Mouse (Mus musculus) erythroblast, embryonic 14.5 days (primary cell): ENCODE data around the gene Btnl1.

Experiments
- GATA1 ChIP-seq: IDR thresholded peaks from 2 replicates; pipeline ENCODE4 v1.6.1; 2012; ENCODE audit warnings: low read length, inconsistent platforms, mixed read lengths
- TAL1 ChIP-seq: IDR thresholded peaks from 3 replicates; pipeline ENCODE4 v1.6.1; 2012; ENCODE audit warnings: low read length, inconsistent platforms, mixed read lengths

- no peak for TF ChIP-seq GATA1
- no peak for TF ChIP-seq TAL1
Measured at GRCm38 (mm10) chr17:34379451-34379850, 2.5 kb downstream of the Btnl1 start.
